Mouse (Mus musculus) C2C12 (cell line): ENCODE measurements around the gene Snx17.

Experiments
- CEBPB ChIP-seq: IDR thresholded peaks from one replicate; pipeline ENCODE4 v1.6.1; 2011; ENCODE audit warnings: low read depth, mild to moderate bottlenecking, control low read depth, moderate library complexity
- CTCF ChIP-seq: IDR thresholded peaks from one replicate; pipeline ENCODE4 v1.5.1; 2011; ENCODE audit not compliant: control insufficient read depth, insufficient read depth, insufficient read length
- MAX ChIP-seq: IDR thresholded peaks from one replicate; pipeline ENCODE4 v1.6.1; 2011; ENCODE audit warnings: mild to moderate bottlenecking, control low read depth
- MYOG ChIP-seq: IDR thresholded peaks from one replicate; pipeline ENCODE4 v1.6.1; 2011; ENCODE audit not compliant: control insufficient read depth, insufficient read length; ENCODE audit errors: extremely low read depth
- USF1 ChIP-seq: IDR thresholded peaks from one replicate; pipeline ENCODE4 v1.6.1; 2011; ENCODE audit warnings: low read depth, mild to moderate bottlenecking, control low read depth, moderate library complexity

- TF ChIP-seq CTCF (no peak), MAX (peak; percentile 53), MYOG (no peak), CEBPB (no peak), USF1 (no peak)
Measured at GRCm38 (mm10) chr5:31220448-31221303, 27.6 kb downstream of the Snx17 start, which contains the start of gene Ppm1g.
